Mouse (Mus musculus) kidney, adult 11 months (tissue): ENCODE results near the gene Vim.
A peak's percentile ranks its signal among the peaks of the same experiment; 100 is the strongest.
"Not testable (repeated sequence)": the region's sequence is repeated elsewhere in the genome, so short reads cannot be mapped to it uniquely, and the experiment has no call there.

Source experiments
- DNase-seq: peaks from one replicate; pipeline ENCODE4 v3.0.0; 2022

Vim gene

GRCm38 (mm10) chr2:13572101-13572553, 1.6 kb upstream of the Vim start:
- no peak for DNase-seq

GRCm38 (mm10) chr2:13572647-13573407, 900 bp upstream of the Vim start:
- no peak for DNase-seq

DNA sequence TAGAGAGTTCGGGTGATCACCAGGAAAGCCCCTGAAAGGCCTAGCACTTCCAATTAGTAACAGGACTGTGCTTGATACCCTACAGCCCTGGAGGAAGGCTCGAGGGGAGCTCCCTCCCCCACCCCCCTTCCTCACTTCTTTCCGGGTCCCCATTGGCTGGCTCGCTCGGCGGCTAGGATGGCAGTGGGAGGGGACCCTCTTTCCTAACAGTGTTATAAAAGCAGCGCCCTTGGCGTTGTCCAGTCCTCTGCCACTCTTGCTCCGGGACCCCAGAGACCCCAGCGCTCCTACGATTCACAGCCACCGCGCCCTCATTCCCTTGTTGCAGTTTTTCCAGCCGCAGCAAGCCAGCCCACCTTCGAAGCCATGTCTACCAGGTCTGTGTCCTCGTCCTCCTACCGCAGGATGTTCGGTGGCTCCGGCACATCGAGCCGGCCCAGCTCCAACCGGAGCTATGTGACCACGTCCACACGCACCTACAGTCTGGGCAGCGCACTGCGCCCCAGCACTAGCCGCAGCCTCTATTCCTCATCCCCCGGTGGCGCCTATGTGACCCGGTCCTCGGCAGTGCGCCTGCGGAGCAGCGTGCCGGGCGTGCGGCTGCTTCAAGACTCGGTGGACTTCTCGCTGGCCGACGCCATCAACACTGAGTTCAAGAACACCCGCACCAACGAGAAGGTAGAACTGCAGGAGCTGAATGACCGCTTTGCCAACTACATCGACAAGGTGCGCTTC, 506 bp downstream of the Vim start:
- DNase-seq = peak; percentile 35

GRCm38 (mm10) chr2:13574801-13575150, 1.0 kb downstream of the Vim start:
- DNase-seq = no peak

GRCm38 (mm10) chr2:13575287-13575801, 1.6 kb downstream of the Vim start:
- DNase-seq = peak; percentile 66

DNA sequence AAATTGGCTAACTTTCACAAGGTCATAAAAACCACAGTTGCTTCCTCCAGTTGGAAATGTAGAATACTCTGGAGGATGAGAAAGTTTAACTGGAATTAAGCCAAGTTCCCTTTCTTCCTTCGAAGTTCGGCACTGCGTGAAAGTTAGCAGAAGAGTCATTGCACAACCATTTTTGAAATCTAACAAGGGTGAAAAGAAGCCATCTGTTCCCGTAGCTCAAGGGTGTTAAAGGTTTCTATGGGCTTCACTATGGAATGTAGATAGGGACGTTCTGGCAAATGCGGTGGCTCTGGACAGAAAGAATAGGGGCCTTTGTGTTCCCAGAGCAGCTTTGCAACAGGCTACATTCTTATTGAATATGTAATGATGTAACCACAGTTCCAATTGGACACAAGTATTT, 2.2 kb downstream of the Vim start:
- no peak for DNase-seq

GRCm38 (mm10) chr2:13577399-13577798, 3.7 kb downstream of the Vim start:
- DNase-seq = no peak

GRCm38 (mm10) chr2:13578473-13579152, 4.9 kb downstream of the Vim start:
- DNase-seq = no peak

DNA sequence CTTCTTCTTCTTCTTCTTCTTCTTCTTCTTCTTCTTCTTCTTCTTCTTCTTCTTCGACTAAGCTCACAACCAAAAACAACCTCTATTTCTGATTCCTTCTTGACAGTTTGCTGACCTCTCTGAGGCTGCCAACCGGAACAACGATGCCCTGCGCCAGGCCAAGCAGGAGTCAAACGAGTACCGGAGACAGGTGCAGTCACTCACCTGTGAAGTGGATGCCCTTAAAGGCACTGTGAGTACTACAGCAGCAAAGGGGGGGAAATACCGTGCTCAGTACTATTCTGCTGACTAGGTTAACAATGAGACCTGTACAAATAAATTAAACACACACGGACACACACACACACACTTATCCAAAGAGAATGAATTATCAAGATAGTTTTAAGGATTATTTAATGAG, 5.6 kb downstream of the Vim start:
- no peak for DNase-seq

GRCm38 (mm10) chr2:13579991-13580390, 6.3 kb downstream of the Vim start:
- DNase-seq = no peak

DNA sequence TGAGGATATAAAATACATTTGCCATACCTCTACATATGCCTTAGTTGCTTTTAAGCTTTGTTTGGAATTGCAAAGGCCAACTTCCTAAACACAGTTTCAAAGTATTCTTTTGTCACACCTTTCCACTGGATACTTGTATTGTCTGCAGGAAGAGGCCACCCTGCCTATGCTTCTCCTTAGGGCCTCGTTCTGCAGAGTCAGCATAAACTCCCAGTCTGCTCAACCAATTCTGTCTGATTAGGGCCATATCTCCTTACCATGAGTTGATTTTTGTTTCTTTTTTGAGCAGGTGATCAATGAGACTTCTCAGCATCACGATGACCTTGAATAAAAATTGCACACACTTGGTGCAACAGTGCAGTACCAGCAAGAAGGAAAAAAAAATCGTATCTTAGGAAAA, 8.5 kb downstream of the Vim start:
- no peak for DNase-seq

GRCm38 (mm10) chr2:13583746-13584145, 10.0 kb downstream of the Vim start:
- DNase-seq = not testable (repeated sequence)

- no peak for DNase-seq
These were observed 19.6 kb downstream of the Vim start for GRCm38 (mm10) chr2:13593328-13593727.

- no peak for DNase-seq
These were observed 23.4 kb downstream of the Vim start for GRCm38 (mm10) chr2:13596965-13597656.

DNA sequence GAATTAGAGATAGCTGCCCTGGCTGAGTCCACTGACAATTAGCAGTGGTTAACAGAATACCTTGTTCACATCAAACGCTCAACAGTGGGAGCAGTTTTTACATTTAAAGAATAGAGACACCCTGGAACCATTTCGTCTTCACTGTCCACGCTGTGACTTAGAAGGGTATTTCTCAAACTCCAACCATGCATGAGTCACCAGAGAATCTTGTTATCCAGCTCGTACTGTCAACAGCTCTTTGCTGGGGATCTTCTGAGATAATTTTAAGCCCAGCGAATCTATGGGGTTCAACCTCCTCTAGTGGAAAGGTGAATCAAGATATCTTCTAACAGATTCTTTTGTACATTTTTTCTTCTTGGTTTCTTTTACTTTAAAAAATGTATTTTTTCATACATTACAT, 24.4 kb downstream of the Vim start:
- no peak for DNase-seq

- DNase-seq = no peak
These were observed 29.4 kb downstream of the Vim start for GRCm38 (mm10) chr2:13603093-13603492.

DNA sequence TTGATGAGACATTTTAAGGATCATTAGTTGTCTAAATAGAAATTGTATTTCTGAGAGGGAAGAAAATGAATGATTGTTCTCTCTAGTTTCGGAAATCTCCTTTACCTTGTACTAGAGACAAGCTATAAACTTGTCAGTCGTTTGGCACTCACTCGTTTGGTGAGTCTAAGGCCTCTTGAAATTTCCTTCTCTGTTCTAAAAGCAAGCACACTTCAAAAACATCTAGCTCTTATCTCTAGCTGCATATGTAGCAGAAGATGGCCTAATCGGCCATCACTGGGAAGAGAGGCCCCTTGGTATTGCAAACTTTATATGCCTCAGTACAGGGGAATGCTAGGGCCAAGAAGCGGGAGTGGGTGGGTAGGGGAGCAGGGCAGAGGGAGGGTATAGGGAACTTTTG, 29.9 kb downstream of the Vim start:
- DNase-seq = not testable (repeated sequence)

GRCm38 (mm10) chr2:13630136-13630832, 56.6 kb downstream of the Vim start:
- no peak for DNase-seq
